Mouse (Mus musculus): ENCODE results near the gene Zhx3. TPM values are rescaled to one million over a fixed set of nuclear protein-coding genes. Genes with fewer than 3 reads are reported as not detected.

Gene Zhx3
- polyA plus RNA-seq, 1 experiment from 2014 or later = 9.8 TPM

DNA sequence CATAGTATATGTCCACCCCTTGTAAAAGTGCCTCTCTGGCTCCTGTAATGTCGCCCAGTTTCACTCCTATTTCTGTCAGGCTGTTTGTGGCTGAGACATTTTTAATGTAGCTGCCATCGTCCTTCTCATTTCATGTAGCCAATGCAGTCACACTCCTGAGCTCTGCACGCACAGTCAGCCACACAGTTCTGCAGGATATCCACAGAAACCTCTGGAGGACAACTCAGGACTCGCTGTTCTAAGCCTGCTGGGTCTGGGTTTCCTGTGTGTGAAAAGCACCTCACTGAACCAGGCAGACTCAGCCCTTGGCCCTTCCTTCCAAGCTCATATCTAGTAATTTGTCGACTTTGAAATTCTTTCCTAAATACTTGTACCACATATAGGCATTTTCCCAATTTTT is 148.3 kb downstream of the Zhx3 start:
- WGBS = 86% methylated on average over 5 of the region's 5 CpGs
- peaks cover 44% of the 10 kb centered on the region for H3K36me3 ChIP-seq (ENCODE audit: control insufficient read depth, insufficient read depth, low read length)
- H3K27me3 ChIP-seq (ENCODE audit: control insufficient read depth, insufficient read depth, low read length) = no peaks in the 10 kb centered on the region
- ATAC-seq (ENCODE audit: insufficient number of reproducible peaks, insufficient read depth, low FRiP score, low read depth) = no peak
- H3K9me3 ChIP-seq (ENCODE audit: control insufficient read depth, low read depth, low read length) = no peaks in the 10 kb centered on the region
- no peak overlapping the region for H3K4me2 ChIP-seq (replicated peaks; ENCODE audit: low read depth, low read length)
- no peak overlapping the region for H3K9ac ChIP-seq (replicated peaks; ENCODE audit: low read depth, low read length)
- no peak overlapping the region for H3K4me3 ChIP-seq (ENCODE audit: low read depth, low read length)
- no peak overlapping the region for H3K27ac ChIP-seq (ENCODE audit: low read length)
- no peaks in the 10 kb centered on the region for H3K4me1 ChIP-seq (ENCODE audit: control insufficient read depth, insufficient read depth, low read length)

DNA sequence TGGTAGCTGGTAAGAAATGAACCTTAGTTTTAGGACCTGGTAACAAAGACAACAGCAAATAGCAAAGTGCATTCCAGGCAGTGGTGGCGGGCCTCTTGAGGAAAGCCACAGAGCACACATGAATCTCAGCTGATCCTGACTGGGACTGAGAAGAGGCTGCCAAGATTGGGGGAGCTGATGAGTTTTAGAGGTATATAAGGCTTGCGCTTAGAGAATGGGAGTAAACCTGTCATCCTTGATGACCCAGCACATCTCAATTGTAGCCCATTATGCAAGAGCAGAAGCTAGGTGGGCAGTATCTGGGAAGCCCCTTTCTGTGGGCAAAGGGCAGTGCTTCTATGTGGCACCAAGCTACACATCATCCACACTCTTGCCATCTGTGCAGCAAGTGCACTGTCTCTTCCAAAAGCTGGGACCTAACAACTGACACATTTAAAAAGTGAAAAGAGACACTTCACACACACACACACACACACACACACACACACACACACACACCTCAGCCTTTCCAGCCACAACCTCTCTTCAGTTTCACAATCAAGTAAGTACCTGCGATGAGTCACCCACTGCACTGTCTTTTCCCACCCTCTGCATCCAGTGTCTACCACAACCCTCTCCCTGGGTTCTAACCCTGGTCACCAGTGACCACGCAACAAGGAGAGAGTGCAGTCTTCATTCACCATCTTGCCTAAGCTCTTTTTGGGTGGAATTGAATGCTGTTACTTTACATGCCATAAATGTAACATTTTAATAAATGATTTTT is 149.0 kb downstream of the Zhx3 start:
- H3K36me3 ChIP-seq (ENCODE audit: control insufficient read depth, insufficient read depth, low read length) = peaks cover 51% of the 10 kb centered on the region
- no peak overlapping the region for H3K4me3 ChIP-seq (ENCODE audit: low read depth, low read length)
- H3K27me3 ChIP-seq (ENCODE audit: control insufficient read depth, insufficient read depth, low read length) = no peaks in the 10 kb centered on the region
- WGBS = 93% methylated on average over 4 of the region's 4 CpGs
- no peak overlapping the region for H3K27ac ChIP-seq (ENCODE audit: low read length)
- H3K4me1 ChIP-seq (ENCODE audit: control insufficient read depth, insufficient read depth, low read length) = no peaks in the 10 kb centered on the region
- no peak overlapping the region for H3K9ac ChIP-seq (replicated peaks; ENCODE audit: low read depth, low read length)
- no peaks in the 10 kb centered on the region for H3K9me3 ChIP-seq (ENCODE audit: control insufficient read depth, low read depth, low read length)
- no peak for ATAC-seq (ENCODE audit: insufficient number of reproducible peaks, insufficient read depth, low FRiP score, low read depth)
- H3K4me2 ChIP-seq (replicated peaks; ENCODE audit: low read depth, low read length) = no peak overlapping the region

DNA sequence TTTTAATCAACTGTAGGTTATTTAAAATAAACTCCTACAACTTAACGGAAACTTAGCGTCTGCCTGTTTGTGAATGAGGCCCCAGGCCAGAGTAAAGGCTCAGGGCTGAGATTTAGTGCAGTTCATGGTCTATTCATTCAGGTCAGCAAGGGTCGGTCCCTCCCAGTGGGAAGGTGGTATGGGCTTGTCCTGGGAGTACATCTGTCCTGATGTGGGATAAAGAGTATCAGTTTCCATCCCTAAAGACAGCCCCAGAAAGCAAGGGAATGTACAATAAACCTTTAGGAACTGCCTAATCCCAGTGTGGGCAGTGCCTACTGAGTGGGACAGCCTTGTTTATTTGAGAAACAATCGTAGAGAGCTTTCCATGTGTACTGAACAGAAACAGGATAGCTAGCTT is 150.1 kb downstream of the Zhx3 start:
- Histone ChIP-seq H3K27me3 (ENCODE audit: control insufficient read depth, insufficient read depth, low read length) (no peaks in the 10 kb centered on the region), H3K36me3 (ENCODE audit: control insufficient read depth, insufficient read depth, low read length) (peaks cover 59% of the 10 kb centered on the region), H3K9ac (replicated peaks; ENCODE audit: low read depth, low read length) (no peak overlapping the region), H3K4me3 (ENCODE audit: low read depth, low read length) (no peak overlapping the region), H3K4me2 (replicated peaks; ENCODE audit: low read depth, low read length) (no peak overlapping the region), H3K9me3 (ENCODE audit: control insufficient read depth, low read depth, low read length) (no peaks in the 10 kb centered on the region), H3K27ac (ENCODE audit: low read length) (no peak overlapping the region), H3K4me1 (ENCODE audit: control insufficient read depth, insufficient read depth, low read length) (no peaks in the 10 kb centered on the region)
- 85% methylated on average over 4 of the region's 4 CpGs for WGBS
- no peak for ATAC-seq (ENCODE audit: insufficient number of reproducible peaks, insufficient read depth, low FRiP score, low read depth)

DNA sequence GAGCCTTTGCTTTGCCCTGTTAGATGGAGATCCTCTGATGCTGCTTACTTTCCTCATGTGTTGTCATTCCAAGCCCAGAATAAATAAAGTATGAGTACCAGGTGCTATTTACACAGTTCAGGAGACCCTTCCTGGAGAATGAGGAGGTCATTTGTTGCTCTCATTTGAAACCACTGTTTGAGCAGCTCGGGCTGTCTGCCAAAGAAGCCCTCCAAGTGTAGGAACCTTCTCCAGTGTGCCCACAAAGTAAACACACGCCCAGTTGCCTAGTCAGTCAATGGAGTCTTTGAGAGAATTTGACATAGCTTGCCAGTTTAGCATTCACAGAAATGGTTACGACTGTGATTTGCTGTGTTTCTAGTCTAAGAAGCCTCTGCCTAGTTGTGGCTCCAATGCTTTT is 154.0 kb downstream of the Zhx3 start:
- H3K4me2 ChIP-seq (replicated peaks; ENCODE audit: low read depth, low read length) = no peak overlapping the region
- ATAC-seq (ENCODE audit: insufficient number of reproducible peaks, insufficient read depth, low FRiP score, low read depth) = no peak
- 71% methylated on average over 3 of the region's 3 CpGs for WGBS
- no peak overlapping the region for H3K27ac ChIP-seq (ENCODE audit: low read length)
- H3K27me3 ChIP-seq (ENCODE audit: control insufficient read depth, insufficient read depth, low read length) = no peaks in the 10 kb centered on the region
- H3K4me1 ChIP-seq (ENCODE audit: control insufficient read depth, insufficient read depth, low read length) = no peaks in the 10 kb centered on the region
- no peaks in the 10 kb centered on the region for H3K9me3 ChIP-seq (ENCODE audit: control insufficient read depth, low read depth, low read length)
- H3K9ac ChIP-seq (replicated peaks; ENCODE audit: low read depth, low read length) = no peak overlapping the region
- H3K36me3 ChIP-seq (ENCODE audit: control insufficient read depth, insufficient read depth, low read length) = peaks cover 82% of the 10 kb centered on the region
- H3K4me3 ChIP-seq (ENCODE audit: low read depth, low read length) = no peak overlapping the region

DNA sequence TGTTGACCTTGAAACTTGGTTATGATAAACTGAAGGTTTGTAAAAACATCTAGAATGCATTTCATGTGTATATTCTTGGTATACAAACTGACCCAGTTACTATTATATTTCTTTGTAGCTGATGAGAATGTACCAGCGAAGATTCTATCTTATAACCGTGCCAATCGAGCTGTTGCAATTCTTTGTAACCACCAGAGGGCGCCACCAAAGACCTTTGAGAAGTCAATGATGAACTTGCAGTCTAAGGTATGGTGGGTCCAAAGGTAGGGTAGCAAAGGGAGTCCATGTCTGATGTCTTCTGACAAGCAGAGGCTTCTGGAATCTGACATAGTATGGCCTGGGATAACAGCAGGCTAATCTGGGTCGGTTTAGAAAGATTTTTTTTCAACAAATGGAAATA is 155.5 kb downstream of the Zhx3 start:
- Histone ChIP-seq H3K27ac (ENCODE audit: low read length) (no peak overlapping the region), H3K4me3 (ENCODE audit: low read depth, low read length) (no peak overlapping the region), H3K27me3 (ENCODE audit: control insufficient read depth, insufficient read depth, low read length) (no peaks in the 10 kb centered on the region), H3K36me3 (ENCODE audit: control insufficient read depth, insufficient read depth, low read length) (peaks cover 81% of the 10 kb centered on the region), H3K9me3 (ENCODE audit: control insufficient read depth, low read depth, low read length) (no peaks in the 10 kb centered on the region), H3K4me1 (ENCODE audit: control insufficient read depth, insufficient read depth, low read length) (no peaks in the 10 kb centered on the region), H3K4me2 (replicated peaks; ENCODE audit: low read depth, low read length) (no peak overlapping the region), H3K9ac (replicated peaks; ENCODE audit: low read depth, low read length) (no peak overlapping the region)
- 76% methylated on average over 5 of the region's 5 CpGs for WGBS
- no peak for ATAC-seq (ENCODE audit: insufficient number of reproducible peaks, insufficient read depth, low FRiP score, low read depth)

DNA sequence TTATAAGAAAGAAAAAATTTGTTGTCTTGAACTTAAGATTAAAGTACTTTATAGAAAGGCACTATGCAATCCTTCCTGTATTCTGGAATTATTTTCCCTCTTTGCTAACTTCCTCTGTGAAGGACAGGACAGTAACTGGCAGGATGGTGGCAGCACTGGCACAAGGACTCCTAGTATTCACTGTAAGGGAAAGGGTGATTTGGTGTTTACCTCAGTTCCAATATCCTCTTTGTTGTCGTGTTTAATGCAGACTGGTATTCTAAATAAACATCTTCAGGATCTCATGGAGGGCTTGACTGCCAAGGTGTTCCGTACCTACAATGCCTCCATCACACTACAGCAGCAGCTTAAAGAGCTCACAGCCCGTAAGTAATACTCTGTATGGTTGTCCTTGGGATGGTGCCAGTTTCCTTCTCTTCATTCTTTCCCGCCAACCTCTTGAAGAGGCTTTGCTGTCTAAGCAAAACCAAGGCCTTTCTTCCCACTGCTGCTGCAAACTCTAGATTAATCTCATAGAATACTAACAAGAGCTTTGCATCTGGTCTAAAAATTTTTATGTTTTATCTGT is 157.3 kb downstream of the Zhx3 start:
- Histone ChIP-seq H3K4me3 (ENCODE audit: low read depth, low read length) (no peak overlapping the region), H3K9ac (replicated peaks; ENCODE audit: low read depth, low read length) (no peak overlapping the region), H3K4me2 (replicated peaks; ENCODE audit: low read depth, low read length) (no peak overlapping the region), H3K4me1 (ENCODE audit: control insufficient read depth, insufficient read depth, low read length) (no peaks in the 10 kb centered on the region), H3K27ac (ENCODE audit: low read length) (no peak overlapping the region), H3K9me3 (ENCODE audit: control insufficient read depth, low read depth, low read length) (no peaks in the 10 kb centered on the region), H3K36me3 (ENCODE audit: control insufficient read depth, insufficient read depth, low read length) (peaks cover 81% of the 10 kb centered on the region), H3K27me3 (ENCODE audit: control insufficient read depth, insufficient read depth, low read length) (no peaks in the 10 kb centered on the region)
- no peak for ATAC-seq (ENCODE audit: insufficient number of reproducible peaks, insufficient read depth, low FRiP score, low read depth)
- WGBS = 91% methylated on average over 4 of the region's 4 CpGs

DNA sequence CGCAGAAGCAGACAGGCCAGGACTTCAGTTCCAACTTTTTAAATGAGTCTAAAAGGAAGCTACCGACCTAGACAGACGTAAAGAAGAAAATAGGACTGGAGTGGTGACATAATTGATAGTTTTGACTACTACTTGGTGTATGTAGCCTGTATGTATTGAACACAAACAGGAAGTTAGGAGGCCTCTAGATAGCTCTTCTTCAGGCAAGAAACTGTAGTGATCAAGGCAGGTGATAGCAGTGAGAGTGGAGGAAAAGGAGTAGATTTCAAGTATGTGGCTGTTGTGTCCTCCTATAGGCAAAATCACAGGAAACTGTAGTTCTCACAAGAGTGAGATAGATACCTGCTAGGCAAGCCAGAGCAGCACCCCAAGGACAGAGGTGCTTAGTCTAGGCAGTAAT is 165.1 kb downstream of the Zhx3 start:
- no peak overlapping the region for H3K27ac ChIP-seq (ENCODE audit: low read length)
- no peaks in the 10 kb centered on the region for H3K27me3 ChIP-seq (ENCODE audit: control insufficient read depth, insufficient read depth, low read length)
- H3K36me3 ChIP-seq (ENCODE audit: control insufficient read depth, insufficient read depth, low read length) = peaks cover 64% of the 10 kb centered on the region
- H3K4me3 ChIP-seq (ENCODE audit: low read depth, low read length) = no peak overlapping the region
- no peak for ATAC-seq (ENCODE audit: insufficient number of reproducible peaks, insufficient read depth, low FRiP score, low read depth)
- H3K4me1 ChIP-seq (ENCODE audit: control insufficient read depth, insufficient read depth, low read length) = no peaks in the 10 kb centered on the region
- H3K4me2 ChIP-seq (replicated peaks; ENCODE audit: low read depth, low read length) = no peak overlapping the region
- WGBS = 90% methylated on average over 3 of the region's 3 CpGs
- H3K9me3 ChIP-seq (ENCODE audit: control insufficient read depth, low read depth, low read length) = no peaks in the 10 kb centered on the region
- H3K9ac ChIP-seq (replicated peaks; ENCODE audit: low read depth, low read length) = no peak overlapping the region

DNA sequence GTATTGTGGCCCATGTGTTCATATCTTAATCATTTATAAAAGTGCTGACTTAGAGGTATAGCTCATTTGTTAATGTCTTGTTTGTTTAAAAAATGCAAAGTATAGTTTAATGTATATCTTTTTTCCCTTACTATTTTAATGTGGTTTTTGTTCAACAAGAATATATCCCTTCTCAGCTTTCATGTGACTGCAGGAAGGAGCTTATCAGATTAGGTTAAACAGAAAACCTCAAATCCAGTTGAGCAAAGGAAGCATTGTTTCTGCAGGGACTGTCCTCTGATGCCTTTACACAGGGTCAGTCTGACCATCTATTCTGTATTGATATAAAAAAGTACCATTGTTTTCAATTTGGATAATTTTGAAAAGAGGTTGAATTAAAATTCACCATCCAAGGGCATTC is 170.0 kb downstream of the Zhx3 start:
- ATAC-seq (ENCODE audit: insufficient number of reproducible peaks, insufficient read depth, low FRiP score, low read depth) = no peak
- Histone ChIP-seq H3K4me1 (ENCODE audit: control insufficient read depth, insufficient read depth, low read length) (no peaks in the 10 kb centered on the region), H3K27me3 (ENCODE audit: control insufficient read depth, insufficient read depth, low read length) (no peaks in the 10 kb centered on the region), H3K9ac (replicated peaks; ENCODE audit: low read depth, low read length) (no peak overlapping the region), H3K4me2 (replicated peaks; ENCODE audit: low read depth, low read length) (no peak overlapping the region), H3K4me3 (ENCODE audit: low read depth, low read length) (no peak overlapping the region), H3K36me3 (ENCODE audit: control insufficient read depth, insufficient read depth, low read length) (peaks cover 67% of the 10 kb centered on the region), H3K27ac (ENCODE audit: low read length) (no peak overlapping the region), H3K9me3 (ENCODE audit: control insufficient read depth, low read depth, low read length) (no peaks in the 10 kb centered on the region)

DNA sequence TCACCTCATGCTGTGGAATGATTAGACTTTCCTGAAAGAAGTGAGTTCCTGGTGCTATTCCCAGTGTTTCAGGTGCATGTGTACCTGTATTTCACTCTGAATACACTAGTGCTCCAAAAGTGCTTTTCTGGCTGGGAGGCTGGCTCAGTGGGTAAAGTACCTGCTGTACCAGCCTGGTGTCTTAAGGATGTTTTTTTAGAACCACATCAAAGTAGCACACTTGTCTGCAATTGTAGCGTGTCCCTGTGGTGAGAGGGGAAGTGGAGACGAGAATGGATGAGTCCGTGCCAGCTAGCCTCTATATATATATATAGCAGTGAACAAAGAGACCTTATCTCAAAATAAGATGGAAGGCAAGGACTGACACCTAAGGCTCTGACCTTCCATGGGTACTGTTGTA is 171.2 kb downstream of the Zhx3 start:
- H3K27ac ChIP-seq (ENCODE audit: low read length) = no peak overlapping the region
- no peak for ATAC-seq (ENCODE audit: insufficient number of reproducible peaks, insufficient read depth, low FRiP score, low read depth)
- H3K4me2 ChIP-seq (replicated peaks; ENCODE audit: low read depth, low read length) = no peak overlapping the region
- H3K4me3 ChIP-seq (ENCODE audit: low read depth, low read length) = no peak overlapping the region
- 85% methylated on average over 3 of the region's 3 CpGs for WGBS
- peaks cover 68% of the 10 kb centered on the region for H3K36me3 ChIP-seq (ENCODE audit: control insufficient read depth, insufficient read depth, low read length)
- H3K9me3 ChIP-seq (ENCODE audit: control insufficient read depth, low read depth, low read length) = no peaks in the 10 kb centered on the region
- H3K4me1 ChIP-seq (ENCODE audit: control insufficient read depth, insufficient read depth, low read length) = no peaks in the 10 kb centered on the region
- H3K9ac ChIP-seq (replicated peaks; ENCODE audit: low read depth, low read length) = no peak overlapping the region
- H3K27me3 ChIP-seq (ENCODE audit: control insufficient read depth, insufficient read depth, low read length) = no peaks in the 10 kb centered on the region

Data from stomach, embryonic 14.5 days (tissue).